Mouse (Mus musculus): ENCODE measurements around the gene Ube2m. TPM values are rescaled to one million over a fixed set of nuclear protein-coding genes. Genes with fewer than 3 reads are reported as not detected.

The Ube2m gene
- total RNA-seq (2023): 67.7 and 84.0 TPM in 2 replicates

GRCm38 (mm10) chr7:13037901-13038555 is at the start of gene Ube2m:
TSS of gene Ube2m (minus strand) at chr7:13038275.

DNA sequence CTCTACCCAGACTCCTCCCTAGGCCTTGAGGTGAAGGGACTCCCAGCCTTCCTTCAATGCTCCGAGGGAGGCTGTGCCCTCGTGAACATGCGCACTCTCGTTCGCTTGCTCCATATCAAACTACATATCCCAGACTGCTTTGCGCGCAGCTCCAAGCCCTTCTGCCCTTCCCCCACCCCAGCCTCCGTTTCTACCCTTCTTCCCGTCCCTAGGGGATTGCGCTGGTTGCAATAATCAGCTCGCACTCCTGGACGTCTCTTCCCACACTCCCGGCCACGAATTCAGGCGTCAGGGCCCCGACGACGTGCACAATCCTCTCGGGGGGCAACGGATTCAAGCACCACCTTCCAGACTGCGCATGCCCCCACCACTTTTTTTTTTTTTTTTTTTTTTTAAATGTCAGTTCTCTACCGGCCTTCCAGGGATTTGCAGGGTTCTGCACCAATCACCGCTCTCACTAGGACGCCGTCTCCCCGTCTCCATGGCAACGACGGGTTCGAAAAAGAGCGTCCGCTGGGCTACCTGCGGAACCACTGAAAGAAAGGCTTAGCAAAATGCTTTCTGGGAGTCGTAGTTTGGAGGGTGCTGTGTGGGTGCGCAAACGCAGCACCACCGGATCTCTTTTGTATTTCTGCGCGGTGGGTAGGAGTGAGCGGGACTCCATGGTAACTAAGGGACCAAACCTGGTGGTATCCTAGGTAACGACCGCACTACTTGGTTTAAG is 16.4 kb upstream of the Ube2m start, which contains the start of gene Mzf1:
Gene Mzf1, minus strand, starts transcription at position 478 of the 724 bp plus-strand sequence.

GRCm38 (mm10) chr7:13034148-13034977 is 3.7 kb downstream of the Ube2m start, which contains the start of gene Chmp2a:
TSS of gene Chmp2a (minus strand) at chr7:13034807.

GRCm38 (mm10) chr7:13010005-13010908 is 27.8 kb downstream of the Ube2m start, which contains the start of gene Zbtb45:
TSS of gene Zbtb45 (minus strand) at chr7:13010034.

DNA sequence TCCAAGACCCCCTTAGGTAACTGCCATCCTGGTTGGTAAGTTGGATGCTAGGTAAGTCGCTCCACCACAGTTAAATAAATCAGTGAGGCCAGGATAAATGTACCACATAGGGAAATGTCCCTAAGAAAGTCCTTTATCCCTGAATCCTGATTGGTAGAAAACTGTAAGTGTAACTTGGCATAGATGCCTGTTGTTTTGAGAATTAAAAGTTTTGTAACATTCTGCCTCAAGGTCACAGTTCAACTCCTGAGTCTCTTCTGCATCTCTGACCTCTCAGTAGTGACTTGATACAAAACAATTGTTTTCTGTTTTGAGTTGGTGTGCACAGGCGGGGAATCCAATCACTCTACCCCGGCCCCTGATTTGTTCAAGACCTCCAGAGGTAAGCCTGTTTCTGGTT is 39.2 kb downstream of the Ube2m start, which contains the start of gene Trim28:
Gene Trim28, plus strand, starts transcription at position 264 of the 400 bp plus-strand sequence.

DNA sequence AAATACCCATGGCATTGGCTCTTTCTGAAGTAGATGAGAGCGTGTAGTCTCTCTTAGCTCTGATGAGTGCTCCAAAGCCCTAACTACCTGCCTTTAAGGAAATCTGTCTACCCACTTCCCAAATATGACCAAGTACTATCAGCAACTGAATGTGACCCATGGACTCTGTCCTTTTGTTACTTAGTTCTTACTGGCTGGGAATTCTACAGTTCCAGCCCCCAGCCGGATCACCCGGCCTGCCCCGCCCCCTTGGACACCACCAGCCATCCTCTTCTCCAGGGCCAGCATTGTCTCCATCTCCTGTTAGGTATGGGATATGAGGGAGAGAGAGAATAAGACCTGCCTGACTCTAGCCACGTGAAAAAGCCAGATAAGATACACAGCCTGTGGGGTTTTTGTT is 40.0 kb downstream of the Ube2m start, which contains the start of gene Slc27a5:
Gene Slc27a5, minus strand, starts transcription at position 140 of the 400 bp plus-strand sequence.

Other genes starting within 250 kb of the Ube2m start
- gene Zscan18, start 234.6 kb downstream of the Ube2m start, total RNA-seq (2023): 3.3 and 4.4 TPM in 2 replicates
- 1.8 and 2.1 TPM in 2 replicates for gene Zfp329, start 219.4 kb downstream of the Ube2m start, total RNA-seq (2023)
- gene Zfp110, start 203.5 kb downstream of the Ube2m start, total RNA-seq (2023): 32.5 and 41.6 TPM in 2 replicates
- gene Zfp128, start 157.1 kb downstream of the Ube2m start, total RNA-seq (2023): 0.45 and 1.1 TPM in 2 replicates
- 2.9 and 3.7 TPM in 2 replicates for gene Zscan22, start 140.5 kb downstream of the Ube2m start, total RNA-seq (2023)
- gene Rps5, start 116.0 kb downstream of the Ube2m start, total RNA-seq (2023): 543 and 561 TPM in 2 replicates
- gene Rnf225, start 110.9 kb downstream of the Ube2m start, total RNA-seq (2023): 0.27 TPM in 1 of 2 replicates, not detected in the other
- gene Zfp324, start 72.4 kb downstream of the Ube2m start, total RNA-seq (2023): 1.2 and 2.7 TPM in 2 replicates
- gene Zfp446, start 60.4 kb downstream of the Ube2m start, total RNA-seq (2023): 0.88 and 1.3 TPM in 2 replicates
- not detected in 2 replicates for gene Slc27a5, start 40.1 kb downstream of the Ube2m start, total RNA-seq (2023)
- 109 and 164 TPM in 2 replicates for gene Trim28, start 39.2 kb downstream of the Ube2m start, total RNA-seq (2023)
- 8.1 and 11.8 TPM in 2 replicates for gene Zbtb45, start 28.2 kb downstream of the Ube2m start, total RNA-seq (2023)
- 143 and 163 TPM in 2 replicates for gene Chmp2a, start 3.5 kb downstream of the Ube2m start, total RNA-seq (2023)
- gene Mzf1, start 16.5 kb upstream of the Ube2m start, total RNA-seq (2023): 1.1 and 1.4 TPM in 2 replicates
- gene Vmn1r85, start 56.9 kb upstream of the Ube2m start, total RNA-seq (2023): not detected in 2 replicates
- not detected in 2 replicates for gene Vmn1r86, start 81.6 kb upstream of the Ube2m start, total RNA-seq (2023)
- not detected in 2 replicates for gene Vmn1r87, start 101.9 kb upstream of the Ube2m start, total RNA-seq (2023)
- gene Vmn1r88, start 121.3 kb upstream of the Ube2m start, total RNA-seq (2023): 0.09 TPM in 1 of 2 replicates, not detected in the other
- gene Vmn1r89, start 174.7 kb upstream of the Ube2m start, total RNA-seq (2023): not detected in 2 replicates
- gene Lig1, start 239.0 kb upstream of the Ube2m start, total RNA-seq (2023): 53.6 and 72.7 TPM in 2 replicates
- gene Zswim9, start 240.4 kb upstream of the Ube2m start, total RNA-seq (2023): 1.7 and 2.2 TPM in 2 replicates